Mouse (Mus musculus): Measurements from ENCODE around the gene Adam8. TPM values are rescaled to one million over a fixed set of nuclear protein-coding genes. Genes with fewer than 3 reads are reported as not detected.

Adam8 gene
- polyA plus RNA-seq (2012; fragmentation: generic; extraction: Trizol), result 3.7 TPM
- long read RNA-seq, experiment 1, partial matches to known transcripts, result 2 of 4 reads
- long read RNA-seq, experiment 1, other reads (novel, unspliced or antisense), result 0 of 4 reads
- long read RNA-seq, experiment 2, transcript Adam8-202 (24 exons, 3,117 nt), result major isoform, 7 of 12 reads
- long read RNA-seq, experiment 2, partial matches to known transcripts, result 0 of 12 reads
- long read RNA-seq, experiment 2, other reads (novel, unspliced or antisense), result 1 of 12 reads

- H3ac ChIP-seq (ENCODE audit: control insufficient read depth, insufficient read length, low read depth), result no peak within 1 kb of the TSS
- H3K27me3 ChIP-seq (ENCODE audit: control insufficient read depth, insufficient read depth, insufficient read length), result no peaks in the 10 kb centered on the region
- TF ChIP-seq CEBPB (IDR thresholded peaks at IDR 0.05; ENCODE audit: low read depth), result no peak
- TF ChIP-seq MYOG (IDR thresholded peaks at IDR 0.05; ENCODE audit: control insufficient read depth, extremely low read depth, insufficient read length), result no peak
- no peak for TF ChIP-seq MAX (IDR thresholded peaks at IDR 0.05)
- TF ChIP-seq FOSL1 (IDR thresholded peaks at IDR 0.05; ENCODE audit: insufficient read depth, low read length, poor library complexity, severe bottlenecking), result no peak
- no peak for TF ChIP-seq MYOD1 (IDR thresholded peaks at IDR 0.05; ENCODE audit: control insufficient read depth, insufficient read length, low read depth)
- TF ChIP-seq CTCF (IDR thresholded peaks at IDR 0.05; ENCODE audit: control insufficient read depth, insufficient read depth, insufficient read length), result no peak
- TF ChIP-seq USF1 (IDR thresholded peaks at IDR 0.05; ENCODE audit: low read depth), result no peak
- H3K36me3 ChIP-seq (ENCODE audit: control insufficient read depth, insufficient read depth), result peaks cover 5% of the 10 kb centered on the region
- no peaks in the 10 kb centered on the region for H3K79me3 ChIP-seq (ENCODE audit: low read depth)
- H3K79me2 ChIP-seq (ENCODE audit: control insufficient read depth, insufficient read depth), result no peaks in the 10 kb centered on the region
- no peak within 1 kb of the TSS for H3K4me3 ChIP-seq (ENCODE audit: insufficient read depth, poor library complexity, severe bottlenecking)
These were observed at the start of gene Adam8 for GRCm38 (mm10) chr7:139992406-139992805. Gene Adam8, minus strand, starts transcription at chr7:139992562.

DNA sequence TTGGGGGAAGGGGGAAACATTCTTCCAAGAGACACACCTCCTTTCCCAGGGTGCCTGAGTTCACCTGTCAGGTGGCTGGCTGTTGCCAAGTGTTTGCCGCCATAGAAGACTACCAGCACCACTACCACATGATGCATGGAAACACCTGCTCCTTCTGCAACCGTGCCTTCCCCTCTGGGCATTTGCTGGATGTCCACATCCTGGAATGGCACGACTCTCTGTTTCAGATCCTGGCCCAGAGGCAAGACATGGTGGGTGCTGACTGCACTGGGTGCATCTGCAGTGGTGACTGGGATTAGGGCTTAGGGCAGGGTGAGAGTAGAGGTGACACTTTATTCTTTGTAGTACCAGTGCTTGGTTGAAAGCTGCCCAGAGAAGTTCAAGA is 44.8 kb upstream of the Adam8 start:
- peaks cover 22% of the 10 kb centered on the region for H3K36me3 ChIP-seq (ENCODE audit: control insufficient read depth, insufficient read depth)

GRCm38 (mm10) chr7:140036281-140037170 is 44.2 kb upstream of the Adam8 start, which contains the start of the genes Zfp511 and Tubgcp2:
Gene Zfp511, plus strand, starts transcription at chr7:140036391.
Gene Tubgcp2, minus strand, starts transcription at chr7:140036669.
- H3K27me3 ChIP-seq (ENCODE audit: control insufficient read depth, insufficient read depth, insufficient read length), result no peaks in the 10 kb centered on the region
- H3K4me3 ChIP-seq (ENCODE audit: insufficient read depth, poor library complexity, severe bottlenecking), result peak within 1 kb of the TSS; percentile 64
- peak within 1 kb of the TSS; percentile 91 for H3ac ChIP-seq (ENCODE audit: control insufficient read depth, insufficient read length, low read depth)
- H3K79me3 ChIP-seq (ENCODE audit: low read depth), result peaks cover 19% of the 10 kb centered on the region
- H3K79me2 ChIP-seq (ENCODE audit: control insufficient read depth, insufficient read depth), result peaks cover 40% of the 10 kb centered on the region
- TF ChIP-seq MAX (IDR thresholded peaks at IDR 0.05) (peak; percentile 16), CEBPB (IDR thresholded peaks at IDR 0.05; ENCODE audit: low read depth) (no peak)
- H3K36me3 ChIP-seq (ENCODE audit: control insufficient read depth, insufficient read depth), result peaks cover 26% of the 10 kb centered on the region

More for the DNA sequence above, 44.8 kb upstream of the Adam8 start:
- H3K4me3 ChIP-seq (ENCODE audit: insufficient read depth, poor library complexity, severe bottlenecking), result peak overlapping the region; percentile 64
- H3K79me2 ChIP-seq (ENCODE audit: control insufficient read depth, insufficient read depth), result peaks cover 40% of the 10 kb centered on the region
- no peaks in the 10 kb centered on the region for H3K27me3 ChIP-seq (ENCODE audit: control insufficient read depth, insufficient read depth, insufficient read length)
- H3K79me3 ChIP-seq (ENCODE audit: low read depth), result peaks cover 19% of the 10 kb centered on the region
- TF ChIP-seq MAX (IDR thresholded peaks at IDR 0.05), result no peak
- TF ChIP-seq USF1 (IDR thresholded peaks at IDR 0.05; ENCODE audit: low read depth), result no peak
- no peak for TF ChIP-seq CEBPB (IDR thresholded peaks at IDR 0.05; ENCODE audit: low read depth)
- TF ChIP-seq MYOG (IDR thresholded peaks at IDR 0.05; ENCODE audit: control insufficient read depth, extremely low read depth, insufficient read length), result no peak
- TF ChIP-seq FOSL1 (IDR thresholded peaks at IDR 0.05; ENCODE audit: insufficient read depth, low read length, poor library complexity, severe bottlenecking), result no peak
- no peak for TF ChIP-seq CTCF (IDR thresholded peaks at IDR 0.05; ENCODE audit: control insufficient read depth, insufficient read depth, insufficient read length)
- no peak for TF ChIP-seq MYOD1 (IDR thresholded peaks at IDR 0.05; ENCODE audit: control insufficient read depth, insufficient read length, low read depth)
- peak overlapping the region; percentile 25 for H3ac ChIP-seq (ENCODE audit: control insufficient read depth, insufficient read length, low read depth)

DNA sequence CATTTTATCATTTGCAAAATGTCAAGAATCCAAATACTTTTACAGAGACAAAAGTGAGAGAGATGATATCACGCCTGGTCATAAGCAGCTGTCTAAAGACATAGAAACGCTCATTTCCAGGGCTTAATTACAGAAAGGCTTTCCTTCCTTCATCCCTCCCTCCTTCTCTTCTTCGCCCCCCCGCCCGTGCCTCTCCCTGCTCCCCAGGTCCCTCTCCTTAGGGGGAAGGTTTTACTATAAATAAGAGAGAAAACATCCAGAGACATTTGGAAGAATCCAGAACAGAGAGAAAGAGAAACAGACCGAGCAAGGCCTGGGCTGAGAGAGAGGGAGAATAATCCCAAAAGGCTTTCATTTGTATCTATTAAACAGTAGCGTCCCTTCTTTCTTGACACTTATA is 43.1 kb upstream of the Adam8 start:
- TF ChIP-seq USF1 (IDR thresholded peaks at IDR 0.05; ENCODE audit: low read depth) (no peak), CEBPB (IDR thresholded peaks at IDR 0.05; ENCODE audit: low read depth) (no peak), MYOG (IDR thresholded peaks at IDR 0.05; ENCODE audit: control insufficient read depth, extremely low read depth, insufficient read length) (no peak), FOSL1 (IDR thresholded peaks at IDR 0.05; ENCODE audit: insufficient read depth, low read length, poor library complexity, severe bottlenecking) (no peak), MYOD1 (IDR thresholded peaks at IDR 0.05; ENCODE audit: control insufficient read depth, insufficient read length, low read depth) (no peak), MAX (IDR thresholded peaks at IDR 0.05) (no peak), CTCF (IDR thresholded peaks at IDR 0.05; ENCODE audit: control insufficient read depth, insufficient read depth, insufficient read length) (no peak)
- Histone ChIP-seq H3K36me3 (ENCODE audit: control insufficient read depth, insufficient read depth) (peaks cover 34% of the 10 kb centered on the region), H3K4me3 (ENCODE audit: insufficient read depth, poor library complexity, severe bottlenecking) (peak overlapping the region; percentile 64), H3K79me3 (ENCODE audit: low read depth) (peaks cover 19% of the 10 kb centered on the region), H3K79me2 (ENCODE audit: control insufficient read depth, insufficient read depth) (peaks cover 40% of the 10 kb centered on the region), H3K27me3 (ENCODE audit: control insufficient read depth, insufficient read depth, insufficient read length) (no peaks in the 10 kb centered on the region), H3ac (ENCODE audit: control insufficient read depth, insufficient read length, low read depth) (peak overlapping the region; percentile 91)

- H3ac ChIP-seq (ENCODE audit: control insufficient read depth, insufficient read length, low read depth), result no peak overlapping the region
These were observed 41.0 kb upstream of the Adam8 start for GRCm38 (mm10) chr7:140033386-140033785.

More at GRCm38 (mm10) chr7:140033386-140033785, 41.0 kb upstream of the Adam8 start:
- Histone ChIP-seq H3K36me3 (ENCODE audit: control insufficient read depth, insufficient read depth) (peaks cover 43% of the 10 kb centered on the region), H3K27me3 (ENCODE audit: control insufficient read depth, insufficient read depth, insufficient read length) (no peaks in the 10 kb centered on the region), H3K79me3 (ENCODE audit: low read depth) (peaks cover 19% of the 10 kb centered on the region), H3K79me2 (ENCODE audit: control insufficient read depth, insufficient read depth) (peaks cover 40% of the 10 kb centered on the region), H3K4me3 (ENCODE audit: insufficient read depth, poor library complexity, severe bottlenecking) (no peak overlapping the region)
- TF ChIP-seq FOSL1 (IDR thresholded peaks at IDR 0.05; ENCODE audit: insufficient read depth, low read length, poor library complexity, severe bottlenecking) (no peak), MYOD1 (IDR thresholded peaks at IDR 0.05; ENCODE audit: control insufficient read depth, insufficient read length, low read depth) (no peak), CEBPB (IDR thresholded peaks at IDR 0.05; ENCODE audit: low read depth) (no peak), USF1 (IDR thresholded peaks at IDR 0.05; ENCODE audit: low read depth) (no peak)
